Mouse (Mus musculus): ENCODE measurements around the gene Ddx58.

Gene Ddx58

GRCm38 (mm10) chr4:40239409-40240271 is at the start of gene Ddx58:
TSS of gene Ddx58 (minus strand) at chr4:40239828.
- ChIA-PET CTCF (interaction anchor here (0.6 to 1.5 kb wide), 6 partner anchors 18 to 61 kb away, joined by 3 to 15 read pairs (median 4); no protein-coding TSS in a partner anchor), POLR2A (interaction anchor here (0.6 to 5.7 kb wide), 19 partner anchors 17 to 483 kb away, joined by 3 to 34 read pairs (median 5); partner anchors contain the start of genes Smim27 (in 3 of the 4), Topors (in 3 of the 4), Dnaja1 (in 2 of the 4) and Aco1 (in 1 of the 4))

DNA sequence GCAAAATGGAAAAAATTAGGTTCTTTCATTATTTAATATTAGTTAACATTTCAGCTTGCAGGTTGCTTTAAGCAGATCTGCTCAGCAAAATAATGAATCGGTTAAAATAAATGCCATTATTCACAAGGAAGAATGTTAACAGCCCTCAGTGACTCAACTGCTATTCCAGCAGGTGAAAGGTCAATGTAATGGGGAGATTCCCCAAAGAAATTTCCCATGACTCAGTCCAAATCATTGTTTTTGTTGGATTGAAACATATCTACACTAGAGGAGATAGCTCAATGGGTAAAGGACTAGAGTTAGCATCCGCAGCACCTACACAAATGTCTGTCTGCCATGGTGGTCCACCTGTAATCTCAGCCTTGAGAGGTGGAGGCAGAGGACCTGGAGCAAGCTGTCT is 49.4 kb upstream of the Ddx58 start:
- ChIA-PET POLR2A (interaction anchor here in 2 of 4 experiments (0.6 to 1.3 kb wide), 3 partner anchors 10 to 21 kb away, joined by 3 read pairs; partner anchors contain the start of gene Topors (in 1 of the 2)), CTCF (interaction anchor here in 1 of 4 experiments (1.3 kb wide), 1 partner anchor 11 kb away, joined by 6 read pairs; no protein-coding TSS in a partner anchor)

- ChIA-PET CTCF (interaction anchor here in 2 of 4 experiments (0.6 to 2.5 kb wide), 3 partner anchors 13 to 164 kb away, joined by 5 to 11 read pairs (median 8); no protein-coding TSS in a partner anchor), POLR2A (interaction anchor here in 1 of 4 experiments (0.9 to 4.9 kb wide), 2 partner anchors 13 to 19 kb away, joined by 3 to 49 read pairs; partner anchors contain the start of genes Smim27 and Topors)
These were observed 47.8 kb upstream of the Ddx58 start for GRCm38 (mm10) chr4:40287415-40287814.

DNA sequence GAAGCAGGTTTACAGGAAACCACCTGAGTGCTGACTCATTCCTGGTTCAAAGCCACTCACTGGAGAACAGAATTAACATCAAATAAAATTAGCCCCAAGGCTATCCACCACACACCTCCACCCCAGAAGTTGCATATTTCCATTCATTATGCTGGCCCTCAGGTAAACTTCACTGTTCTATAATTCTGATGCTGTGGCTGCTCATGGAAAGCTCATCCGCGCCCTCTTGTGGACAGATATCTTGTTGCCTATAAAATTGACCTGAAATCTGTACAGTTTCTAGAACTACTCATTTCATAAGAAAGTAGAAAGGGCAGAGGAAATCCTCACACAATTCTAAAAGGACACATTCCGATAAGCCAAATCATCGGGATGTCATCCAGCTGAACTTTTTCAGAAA is 46.0 kb upstream of the Ddx58 start:
- CTCF ChIA-PET, result interaction anchor here (0.5 to 2.5 kb wide), 29 partner anchors 10 to 1997 kb away, joined by 3 to 15 read pairs (median 4); partner anchors contain the start of genes Aco1 (in 2 of the 4) and Topors (in 1 of the 4)

GRCm38 (mm10) chr4:40279276-40279900 is 39.8 kb upstream of the Ddx58 start, which contains the start of gene Ndufb6:
TSS of gene Ndufb6 (minus strand) at chr4:40279421.
- CTCF ChIA-PET, result interaction anchor here in 1 of 4 experiments (0.8 to 1.4 kb wide), 3 partner anchors 11 to 401 kb away, joined by 3 to 4 read pairs (median 4); partner anchors contain the start of gene Aco1
- POLR2A ChIA-PET, result interaction anchor here (0.6 to 4.1 kb wide), 27 partner anchors 9 to 442 kb away, joined by 3 to 124 read pairs (median 5); partner anchors contain the start of genes Smim27 (in 4 of the 4), Topors (in 4 of the 4), Aco1 (in 2 of the 4) and Ddx58 (in 1 of the 4)

More for the DNA sequence above, 46.0 kb upstream of the Ddx58 start:
- POLR2A ChIA-PET, result interaction anchor here (0.6 to 4.9 kb wide), 18 partner anchors 14 to 974 kb away, joined by 3 to 49 read pairs (median 4); partner anchors contain the start of genes Smim27 (in 3 of the 4), Topors (in 3 of the 4), Aco1 (in 2 of the 4) and B4galt1 (in 1 of the 4)

GRCm38 (mm10) chr4:40278880-40279275 is 39.2 kb upstream of the Ddx58 start:
- POLR2A ChIA-PET, result interaction anchor here (0.8 to 4.1 kb wide), 24 partner anchors 9 to 422 kb away, joined by 3 to 124 read pairs (median 6); partner anchors contain the start of genes Smim27 (in 4 of the 4), Topors (in 4 of the 4), Aco1 (in 3 of the 4) and Ddx58 (in 1 of the 4)
- CTCF ChIA-PET, result interaction anchor here in 1 of 4 experiments (0.8 to 1.4 kb wide), 3 partner anchors 11 to 402 kb away, joined by 3 to 4 read pairs (median 4); partner anchors contain the start of gene Aco1

GRCm38 (mm10) chr4:40269430-40270032 is 29.9 kb upstream of the Ddx58 start, which contains the start of the genes Smim27 and Topors:
TSS of gene Smim27 (plus strand) at chr4:40269579.
TSS of gene Topors (minus strand) at chr4:40269850.
- ChIA-PET POLR2A (interaction anchor here (0.5 to 11.4 kb wide), 92 partner anchors 8 to 1429 kb away, joined by 3 to 146 read pairs (median 4); partner anchors contain the start of genes Dnaja1 (in 4 of the 4), Ndufb6 (in 4 of the 4), Aco1 (in 3 of the 4) and Ddx58 (in 3 of the 4)), CTCF (interaction anchor here in 1 of 4 experiments (0.8 to 1.3 kb wide), 3 partner anchors 16 to 127 kb away, joined by 3 to 5 read pairs (median 3); partner anchors contain the start of gene Aco1)

DNA sequence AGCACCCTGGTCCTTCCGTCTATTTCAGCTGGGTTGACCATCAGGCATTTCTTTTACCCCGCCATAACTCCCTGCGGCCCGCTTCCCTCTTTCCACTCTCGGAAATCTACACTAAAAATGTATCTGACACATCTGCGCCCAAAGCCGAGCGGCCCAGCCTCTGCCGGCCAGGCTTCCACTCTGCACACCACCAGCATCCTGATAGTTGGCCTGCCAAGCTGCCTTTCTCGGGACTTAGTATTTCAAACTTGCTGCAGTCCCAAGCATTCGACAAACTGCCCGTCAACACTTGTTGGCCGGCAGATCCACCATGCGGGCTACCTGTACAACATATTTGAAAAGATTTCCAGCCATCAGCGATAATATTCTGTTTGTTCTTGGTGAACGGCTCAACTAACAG is 29.2 kb upstream of the Ddx58 start:
- CTCF ChIA-PET, result interaction anchor here in 3 of 4 experiments (0.6 to 1.2 kb wide), 4 partner anchors 17 to 412 kb away, joined by 3 to 5 read pairs (median 3); no protein-coding TSS in a partner anchor

DNA sequence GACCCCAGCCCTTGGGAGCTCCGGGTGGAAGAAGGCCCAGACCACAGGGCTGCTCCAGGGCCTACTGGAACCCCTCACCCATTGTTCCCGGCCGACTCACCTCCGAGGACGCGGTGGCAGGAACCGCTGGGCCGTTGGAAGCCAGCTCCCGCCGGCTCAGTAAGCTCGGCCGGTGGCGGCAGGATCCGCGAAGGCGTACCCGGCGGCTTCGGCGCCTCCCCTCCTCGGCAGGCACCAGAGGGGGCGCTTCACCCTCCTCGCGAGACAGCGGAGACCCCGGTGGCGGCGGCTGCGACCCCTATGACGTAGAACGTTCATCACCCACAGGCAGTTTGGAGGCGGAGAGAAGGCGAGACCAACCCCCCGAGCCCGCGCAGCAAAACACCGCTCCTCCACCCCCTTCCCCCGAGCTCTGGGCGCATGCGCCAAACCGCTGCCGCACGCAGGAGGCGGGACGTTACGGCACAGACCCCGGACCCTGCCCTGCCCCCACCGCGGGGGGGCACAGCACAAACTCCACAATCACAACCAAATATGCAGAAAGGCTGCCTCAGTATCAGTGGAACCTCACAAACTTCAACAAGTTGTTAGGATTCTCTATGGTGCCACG is 28.7 kb upstream of the Ddx58 start:
- POLR2A ChIA-PET, result interaction anchor here (0.6 to 11.4 kb wide), 66 partner anchors 8 to 1007 kb away, joined by 3 to 146 read pairs (median 5); partner anchors contain the start of genes Aco1 (in 4 of the 4), Ndufb6 (in 3 of the 4), Aptx (in 2 of the 4) and Dnaja1 (in 2 of the 4)
- CTCF ChIA-PET, result interaction anchor here in 3 of 4 experiments (0.6 to 1.2 kb wide), 9 partner anchors 11 to 412 kb away, joined by 3 to 5 read pairs (median 3); partner anchors contain the start of genes Ddx58 (in 1 of the 3) and Ndufb6 (in 1 of the 3)

More for the DNA sequence above, 29.2 kb upstream of the Ddx58 start:
- POLR2A ChIA-PET, result interaction anchor here (0.6 to 11.4 kb wide), 60 partner anchors 8 to 632 kb away, joined by 3 to 146 read pairs (median 5); partner anchors contain the start of genes Aco1 (in 4 of the 4), Ndufb6 (in 3 of the 4), Aptx (in 2 of the 4) and Dnaja1 (in 2 of the 4)

GRCm38 (mm10) chr4:40267681-40268080 is 28.1 kb upstream of the Ddx58 start:
- ChIA-PET POLR2A (interaction anchor here (0.6 to 11.4 kb wide), 53 partner anchors 7 to 1008 kb away, joined by 3 to 146 read pairs (median 6); partner anchors contain the start of genes Aco1 (in 3 of the 4), Ndufb6 (in 3 of the 4), Dnaja1 (in 2 of the 4) and Aptx (in 1 of the 4)), CTCF (interaction anchor here in 3 of 4 experiments (0.7 to 1.2 kb wide), 5 partner anchors 12 to 85 kb away, joined by 3 read pairs; partner anchors contain the start of genes Ddx58 (in 1 of the 3) and Ndufb6 (in 1 of the 3))

GRCm38 (mm10) chr4:40264321-40264720 is 24.7 kb upstream of the Ddx58 start:
- CTCF ChIA-PET, result no interaction called here
- POLR2A ChIA-PET, result interaction anchor here (0.6 to 11.4 kb wide), 9 partner anchors 10 to 317 kb away, joined by 3 to 146 read pairs (median 6); partner anchors contain the start of genes Ndufb6 (in 2 of the 4), Aco1 (in 1 of the 4) and Ddx58 (in 1 of the 4)

GRCm38 (mm10) chr4:40254385-40255103 is 14.9 kb upstream of the Ddx58 start:
- POLR2A ChIA-PET, result interaction anchor here in 1 of 4 experiments (0.5 to 2.9 kb wide), 3 partner anchors 10 to 16 kb away, joined by 3 to 12 read pairs (median 3); partner anchors contain the start of genes Smim27 and Topors
- CTCF ChIA-PET, result interaction anchor here in 1 of 4 experiments (1.2 kb wide), 1 partner anchor 13 kb away, joined by 3 read pairs; no protein-coding TSS in a partner anchor

- ChIA-PET CTCF (interaction anchor here in 1 of 4 experiments (1.2 kb wide), 1 partner anchor 14 kb away, joined by 3 read pairs; no protein-coding TSS in a partner anchor), POLR2A (interaction anchor here in 1 of 4 experiments (2.9 kb wide), 1 partner anchor 15 kb away, joined by 12 read pairs; the partner anchor contains the start of genes Smim27 and Topors)
These were observed 14.1 kb upstream of the Ddx58 start for GRCm38 (mm10) chr4:40253766-40254165.

DNA sequence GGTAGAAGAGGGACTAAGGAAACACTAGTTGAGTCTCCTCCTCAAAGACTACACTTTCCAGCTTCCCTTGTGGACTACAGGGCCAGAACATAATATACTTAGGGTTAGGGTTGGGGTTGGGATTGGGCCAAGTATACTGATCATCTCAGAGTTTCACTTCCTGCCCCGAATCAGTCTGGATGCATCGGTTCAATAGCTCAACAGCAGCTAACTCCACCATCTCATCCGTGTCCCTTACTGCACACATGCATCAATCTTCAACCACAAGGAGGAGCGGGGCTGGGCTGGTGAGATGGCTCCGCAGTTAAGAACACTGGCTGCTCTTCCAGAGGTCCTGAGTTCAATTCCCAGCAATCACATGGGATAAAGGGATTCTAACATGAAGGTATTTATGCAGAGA is 11.4 kb upstream of the Ddx58 start:
- POLR2A ChIA-PET, result interaction anchor here in 2 of 4 experiments (0.8 to 2.7 kb wide), 8 partner anchors 8 to 108 kb away, joined by 3 to 9 read pairs (median 4); partner anchors contain the start of gene Aco1 (in 2 of the 2)
- CTCF ChIA-PET, result no interaction called here

GRCm38 (mm10) chr4:40244035-40244434 is 4.4 kb upstream of the Ddx58 start:
- POLR2A ChIA-PET, result interaction anchor here in 1 of 4 experiments (0.7 kb wide), 1 partner anchor 164 kb away, joined by 3 read pairs; no protein-coding TSS in a partner anchor
- CTCF ChIA-PET, result interaction anchor here in 1 of 4 experiments (0.7 kb wide), 1 partner anchor 457 kb away, joined by 3 read pairs; no protein-coding TSS in a partner anchor

Measured in embryonic stem cell, embryonic (primary cell).